Mouse (Mus musculus) hematopoietic stem cell, adult 5-6 weeks (primary cell): ENCODE results near the gene Ifnar2. TPM values are rescaled to one million over a fixed set of nuclear protein-coding genes. Genes with fewer than 3 reads are reported as not detected.

ENCODE experiments used
- ATAC-seq, 2 experiments: fragments of 125-278 bp in 1 of 2; replicated peaks in 1 of 2; 2 replicates each; pipeline ENCODE4 v1.8.0; 2016 to 2017; ENCODE audit warnings: inconsistent platforms in 2 of 2, mild to moderate bottlenecking in 2 of 2, moderate number of reproducible peaks in 2 of 2, low read depth in 1 of 2, moderate TSS enrichment in 1 of 2; ENCODE audit not compliant: low FRiP score in 2 of 2, poor library complexity in 2 of 2, severe bottlenecking in 2 of 2, insufficient read depth in 1 of 2, low TSS enrichment in 1 of 2
- total RNA-seq: library from RNA; stranded (forward); fragments of 172-1452, 232-1000 nt; gene quantifications from 2 replicates; pipeline ENCODE4 v1.2.3, GENCODE M21; 2017

The Ifnar2 gene
- 133 and 147 TPM in 2 replicates for total RNA-seq

DNA sequence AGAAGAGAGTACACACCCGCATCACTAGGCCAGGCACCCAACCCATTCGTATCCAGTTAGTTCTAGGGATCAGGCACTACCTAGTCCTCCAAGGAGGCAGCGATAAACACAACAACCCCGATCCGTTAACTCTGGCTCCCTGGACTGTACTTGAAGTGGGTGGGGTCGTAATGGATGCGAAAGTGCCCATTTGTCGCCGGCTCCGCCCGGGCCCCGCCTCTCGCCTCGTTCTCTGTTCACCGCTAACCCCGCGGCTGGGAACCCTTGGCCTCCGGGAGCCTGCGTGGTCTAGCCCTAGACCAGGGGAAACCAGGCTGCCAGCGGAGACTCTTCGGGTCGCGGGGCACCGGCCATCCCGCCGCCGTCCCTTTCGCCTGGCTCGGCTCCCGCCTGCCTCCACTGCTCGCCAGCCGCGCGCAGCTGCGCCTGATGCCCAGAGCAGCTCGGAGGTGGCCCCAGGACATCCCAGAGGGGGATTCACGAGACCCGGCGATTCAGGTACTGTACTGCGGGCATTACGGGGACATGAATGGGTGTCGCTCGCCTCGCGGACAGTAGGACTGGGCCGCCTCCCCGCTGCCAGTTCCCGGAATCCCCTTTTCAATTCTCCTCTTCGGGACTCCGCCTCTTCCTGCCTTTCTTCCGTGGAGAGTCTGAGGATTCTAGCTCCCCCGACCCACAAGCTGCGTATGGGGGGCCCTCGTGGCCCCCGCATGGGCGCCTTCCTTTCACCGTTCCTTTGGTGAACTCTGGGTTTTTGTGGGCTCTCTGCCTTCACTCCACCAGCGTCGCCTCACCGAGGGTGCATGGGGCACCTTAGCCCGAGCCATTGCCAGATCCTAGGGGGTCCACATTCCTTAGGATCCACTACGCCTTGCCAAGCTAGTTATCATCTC, at the start of gene Ifnar2:
Gene Ifnar2 (plus strand): TSS at position 207 of the 896 bp plus-strand sequence.
- peak; percentile 86 to 91 for ATAC-seq

DNA sequence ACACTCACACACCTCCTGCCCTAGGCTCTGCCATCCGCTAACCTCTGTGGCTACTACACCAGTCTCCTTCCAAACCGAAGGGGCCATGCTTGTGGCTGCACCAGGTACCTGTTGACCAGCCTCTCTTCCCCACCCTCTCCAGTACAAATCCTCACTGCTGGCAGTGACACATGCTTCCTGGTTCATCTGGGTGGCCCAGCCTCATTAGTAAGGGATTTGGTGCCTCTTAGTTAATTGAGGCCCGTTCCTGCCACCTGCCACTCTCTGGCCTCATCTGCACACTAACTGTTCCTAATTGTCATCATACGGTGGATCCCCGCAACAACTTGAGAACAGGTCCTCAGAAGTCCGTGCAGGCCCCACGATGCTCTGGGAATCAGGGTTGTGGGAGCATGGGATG, 45.0 kb upstream of the Ifnar2 start:
- ATAC-seq: no peak

- no peak for ATAC-seq
Observed at GRCm38 (mm10) chr16:91328922-91329321, 43.7 kb upstream of the Ifnar2 start.

DNA sequence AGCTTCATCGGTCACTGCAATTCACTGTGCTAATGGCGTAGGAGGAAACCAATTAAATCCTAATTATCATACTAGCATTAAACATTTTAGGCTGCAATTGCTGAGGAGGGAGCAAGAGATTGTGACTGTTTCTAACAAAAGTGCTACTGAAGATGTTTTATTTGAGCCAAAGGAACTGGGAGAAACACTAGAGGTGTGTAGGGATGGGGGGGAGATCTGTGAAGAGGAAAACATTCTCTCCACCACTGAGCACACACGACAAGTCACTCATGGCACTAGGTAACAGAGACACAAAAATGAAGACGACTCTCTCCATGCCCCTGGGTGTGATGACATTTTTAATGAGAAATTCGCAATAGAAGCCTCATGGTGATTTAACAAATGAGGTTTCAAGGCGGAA, 42.1 kb upstream of the Ifnar2 start:
- no peak for ATAC-seq

DNA sequence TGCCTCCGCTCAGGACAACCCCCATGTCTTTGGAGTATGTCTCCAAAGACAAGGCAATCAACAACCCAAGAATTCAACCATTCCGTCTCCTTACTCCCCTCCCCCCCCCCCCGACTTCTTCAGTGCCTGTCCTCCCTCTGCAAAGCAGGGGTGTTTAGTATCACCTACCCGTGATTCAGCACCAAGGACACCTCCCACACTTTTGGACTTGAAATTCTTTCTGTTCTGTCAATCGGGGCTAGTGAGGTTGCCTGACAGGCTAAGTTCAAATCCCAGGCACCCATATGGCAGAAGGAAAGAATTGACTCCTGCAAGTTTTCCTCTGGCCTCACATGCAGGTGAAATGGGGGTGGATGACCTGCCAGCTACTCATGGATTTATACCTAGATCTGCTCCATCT, 41.4 kb upstream of the Ifnar2 start:
- ATAC-seq: no peak

GRCm38 (mm10) chr16:91332880-91333279, 39.7 kb upstream of the Ifnar2 start:
- ATAC-seq: no peak

DNA sequence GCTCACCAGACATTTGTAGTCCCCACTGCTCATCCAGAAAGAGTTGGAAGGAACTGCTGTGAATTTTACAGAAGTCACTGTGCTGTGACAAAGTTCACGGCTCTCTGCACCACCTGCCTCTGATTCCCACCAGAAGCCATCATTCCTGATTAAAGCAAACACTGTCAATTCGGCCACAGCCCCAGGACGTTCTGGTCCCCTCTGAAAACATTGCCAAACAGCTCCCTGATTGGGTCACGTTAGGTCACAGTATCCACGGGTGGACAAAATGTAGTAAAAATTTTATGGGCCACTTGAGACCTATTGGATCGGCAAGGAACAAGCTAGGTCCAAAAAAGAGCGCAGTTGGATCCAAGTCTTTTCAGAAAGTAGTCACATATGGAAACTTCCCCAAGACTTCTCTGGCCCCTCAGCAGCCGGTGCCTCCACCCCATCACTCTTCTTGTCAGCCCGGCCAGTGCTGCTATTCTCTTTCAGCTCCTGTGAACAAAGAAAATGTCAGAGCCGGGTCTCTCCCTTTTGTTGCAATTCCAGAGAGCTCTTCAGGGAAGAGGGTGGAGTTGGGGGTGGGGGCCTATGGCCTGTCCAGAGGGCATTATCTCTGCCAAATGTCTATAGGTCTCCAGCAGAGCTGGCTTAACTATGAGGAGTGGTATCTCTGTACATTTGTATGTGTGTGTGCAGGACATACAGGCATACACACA, 38.2 kb upstream of the Ifnar2 start:
- ATAC-seq: no peak

GRCm38 (mm10) chr16:91336753-91337152, 35.8 kb upstream of the Ifnar2 start:
- ATAC-seq: peak in 1 of 2 experiments; percentile 58; a peak in 2 of 4 replicates

DNA sequence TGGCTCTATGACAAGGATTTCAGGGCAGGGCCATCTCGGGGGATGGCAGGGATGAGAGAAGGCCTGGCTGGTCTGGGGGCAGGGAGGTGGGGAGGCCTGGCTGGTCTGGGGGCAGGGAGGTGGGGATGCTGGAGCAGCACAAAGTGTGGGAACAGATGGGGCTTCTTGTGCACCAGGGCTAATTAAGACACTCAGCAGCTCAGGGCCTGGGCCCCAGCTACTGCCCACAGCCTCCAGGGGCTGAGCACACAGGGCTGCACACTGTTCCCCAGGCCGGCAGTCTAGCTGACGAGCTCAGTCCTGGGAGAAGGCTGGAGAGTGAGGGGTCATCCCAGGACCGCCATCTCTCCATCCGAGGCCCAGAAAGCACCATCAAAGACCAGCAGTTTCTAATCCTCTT, 35.1 kb upstream of the Ifnar2 start:
- ATAC-seq: no peak

GRCm38 (mm10) chr16:91346491-91346890, 26.1 kb upstream of the Ifnar2 start:
- no peak for ATAC-seq

DNA sequence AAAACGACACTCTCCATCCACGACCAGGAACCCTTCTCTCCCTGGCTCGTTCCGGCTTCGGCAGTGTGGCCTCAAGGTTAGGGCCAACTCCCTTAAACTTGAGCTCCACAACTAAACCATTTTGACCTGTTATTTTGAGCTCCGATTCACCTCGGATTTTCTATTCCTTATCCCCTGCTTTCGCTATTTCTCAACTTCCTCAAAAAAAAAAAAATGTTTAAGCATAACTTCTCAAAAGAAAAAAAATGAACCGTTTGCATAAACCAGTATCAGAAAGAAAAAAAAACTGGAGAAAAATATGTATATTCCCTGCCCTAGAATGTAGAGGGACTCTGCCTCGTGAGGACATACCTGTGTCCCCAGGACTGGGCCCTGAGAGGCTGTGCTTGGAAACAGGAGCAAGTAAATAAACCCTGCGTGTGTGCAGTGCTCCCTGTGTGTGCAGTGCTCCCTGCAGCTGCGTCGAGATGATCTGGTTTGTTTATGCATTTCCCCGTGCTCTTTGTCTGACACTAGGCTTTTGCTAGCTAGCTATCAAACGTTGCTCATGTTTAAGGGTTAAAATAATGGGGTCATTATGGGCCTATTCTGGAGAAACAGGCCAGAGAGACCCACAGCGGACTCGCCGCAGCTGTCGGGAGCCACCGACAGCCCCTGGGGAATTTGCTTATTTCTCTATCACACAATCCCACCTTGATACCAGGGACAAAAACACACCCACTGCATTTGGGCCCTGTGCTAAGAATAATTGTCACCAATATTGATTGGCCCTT, 24.9 kb upstream of the Ifnar2 start:
- ATAC-seq: no peak

DNA sequence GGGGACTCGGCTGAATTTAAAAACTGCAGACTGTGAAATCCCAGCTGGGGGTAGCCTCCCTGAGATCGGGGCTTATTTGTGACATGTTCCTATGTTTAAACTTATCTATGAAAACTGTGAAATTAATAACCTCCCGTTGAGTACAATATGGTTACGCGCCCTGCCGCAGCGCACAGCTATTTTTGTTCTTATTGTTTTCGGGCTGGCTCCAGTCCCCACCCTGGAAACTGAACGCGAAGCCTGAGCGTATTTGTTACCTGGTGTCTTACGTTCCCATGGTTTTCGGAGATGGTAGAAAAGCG, 24.4 kb upstream of the Ifnar2 start:
- no peak for ATAC-seq

DNA sequence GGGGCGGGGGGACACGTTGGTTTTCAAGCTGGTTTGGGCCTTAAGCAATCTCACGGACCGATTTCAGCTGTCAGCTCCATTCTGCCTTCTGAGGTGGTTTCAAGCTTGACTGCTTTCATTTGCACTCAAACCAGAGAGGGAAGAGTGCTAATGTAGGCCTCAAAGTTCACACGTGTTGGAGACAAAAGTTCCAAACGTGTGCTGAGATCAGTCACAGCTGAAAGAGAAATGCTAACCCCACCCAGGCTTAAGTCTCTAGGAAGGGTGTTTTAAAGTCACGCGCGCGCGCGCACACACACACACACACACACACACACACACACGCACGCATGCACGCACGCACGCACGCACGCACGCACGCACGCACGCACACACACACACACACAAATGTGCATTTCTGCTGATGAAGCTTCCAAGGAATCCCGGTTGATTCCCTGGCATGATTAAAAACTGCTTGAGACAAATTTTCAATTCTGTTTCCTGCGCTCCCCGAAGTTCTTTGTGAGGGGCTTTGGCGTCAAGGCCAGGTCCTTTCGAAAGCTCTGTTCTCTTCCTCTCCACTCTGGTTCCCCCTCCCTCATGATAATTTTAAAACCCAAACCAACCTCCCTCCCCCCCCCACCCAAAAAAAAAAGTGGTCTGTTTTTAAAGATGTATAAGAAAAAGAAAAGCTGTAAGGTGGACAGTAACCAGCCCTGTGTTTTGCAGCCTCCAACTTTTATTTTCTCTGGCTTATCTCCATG, 23.8 kb upstream of the Ifnar2 start:
- ATAC-seq: no peak

DNA sequence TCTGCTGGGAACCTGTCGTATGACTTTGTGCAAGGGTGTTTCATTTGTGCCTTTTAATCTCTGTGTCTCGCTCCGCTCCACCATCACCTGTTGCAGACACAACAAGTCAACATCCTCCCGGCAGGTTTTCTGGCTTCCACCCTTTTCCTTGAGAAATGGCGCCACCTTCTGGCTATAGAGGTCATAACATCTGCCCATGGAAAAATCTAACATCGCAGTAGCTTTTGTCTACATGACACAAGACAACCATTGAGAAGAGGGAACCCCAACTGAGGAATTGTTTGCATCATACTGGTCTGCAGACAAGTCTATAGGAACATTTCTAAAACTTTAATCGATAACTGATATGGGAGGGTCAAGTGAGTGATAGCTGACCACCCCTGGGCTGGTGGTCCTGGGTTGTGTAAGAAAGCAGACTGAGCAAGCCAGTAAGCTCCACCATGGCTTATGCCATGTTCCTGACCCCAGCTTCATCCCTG, 20.5 kb upstream of the Ifnar2 start:
- ATAC-seq: 0 out of 4 replicates have a peak, but pooled peaks of 1 of the 2 experiments have one; percentile 3

DNA sequence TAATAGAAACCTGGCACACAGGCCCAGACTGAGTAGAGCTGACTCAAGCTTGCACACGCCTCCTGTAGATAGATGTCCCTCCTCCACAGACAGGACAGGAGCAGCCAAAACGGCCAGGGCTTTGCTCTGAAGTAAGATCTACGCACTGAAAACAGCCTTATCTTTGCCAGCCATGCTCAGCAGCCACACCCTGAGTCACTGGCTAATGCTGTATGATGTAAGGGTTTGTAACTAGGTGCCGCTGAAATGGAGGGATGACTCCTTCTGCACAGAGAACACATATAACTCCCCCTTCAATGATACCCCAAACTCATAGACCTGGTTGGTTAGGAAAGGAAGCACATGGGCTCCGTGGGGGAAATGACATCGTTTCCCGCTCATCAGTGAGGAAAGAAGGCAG, 19.8 kb upstream of the Ifnar2 start:
- ATAC-seq: peak in 1 of 2 experiments; percentile 11; a peak in 1 of 4 replicates

DNA sequence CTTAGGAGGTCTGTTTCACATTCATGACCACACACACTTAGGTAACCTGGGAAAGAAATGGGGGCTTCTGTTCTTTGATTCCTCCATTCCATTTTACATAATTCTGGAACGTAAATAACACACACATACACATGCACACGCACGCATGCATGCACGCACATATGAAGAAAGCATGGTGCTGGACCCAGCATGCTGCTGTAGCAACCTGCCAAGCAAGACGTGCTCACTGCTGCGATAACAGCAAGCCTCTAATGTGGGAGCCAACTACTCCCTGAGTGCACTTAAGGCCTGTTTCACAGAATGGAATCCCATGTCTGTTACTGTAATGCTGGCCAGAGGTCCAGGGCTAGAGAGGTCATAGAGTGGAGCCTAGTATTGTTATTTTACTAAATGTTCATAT, 19.4 kb upstream of the Ifnar2 start:
- no peak for ATAC-seq

DNA sequence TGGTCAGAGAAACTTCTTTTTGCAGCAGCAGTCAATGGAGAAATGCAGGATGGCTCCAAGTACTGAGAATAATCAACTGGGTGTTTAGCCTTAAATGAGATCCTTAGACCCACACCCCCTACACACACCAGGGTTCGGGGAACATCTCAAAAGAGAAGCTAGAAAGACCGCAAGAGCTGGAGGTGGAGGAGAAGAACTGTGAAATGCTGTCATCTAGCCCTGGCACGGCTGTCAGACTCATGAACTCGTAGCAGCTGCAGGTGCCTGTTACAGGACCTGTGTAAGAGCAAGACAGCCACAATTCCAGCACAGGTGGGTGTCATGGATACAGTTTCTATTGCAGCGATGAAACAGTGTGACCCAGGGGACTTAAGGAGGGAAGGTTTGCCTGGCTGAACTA, 18.9 kb upstream of the Ifnar2 start:
- no peak for ATAC-seq
